Mouse (Mus musculus): ENCODE measurements at regions not wholly inside any gene's neighbourhood (a gene's known extent, or its start where the extent isn't known, plus 50 kb on each side); places are given as distances from the start of the nearest gene placed in this dataset.

- TF ChIP-seq CTCF (IDR thresholded peaks at IDR 0.05; ENCODE audit: low read depth) (no peak), EP300 (optimal IDR thresholded peaks at IDR 0.05) (no peak)
These were observed 99.9 kb downstream of the Cep44 start for GRCm38 (mm10) chr8:56450982-56451381.

All from stomach, postnatal 0 days (tissue).